Mouse (Mus musculus): ENCODE measurements at regions not wholly inside any gene's neighbourhood (a gene's known extent, or its start where the extent isn't known, plus 50 kb on each side); places are given as distances from the start of the nearest gene placed in this dataset.
"Not testable (repeated sequence)": the region's sequence is repeated elsewhere in the genome, so short reads cannot be mapped to it uniquely, and the experiment has no call there.

- H3K9me3 ChIP-seq (ENCODE audit: control insufficient read depth, low read length): no peaks in the 10 kb centered on the region
- H3K27ac ChIP-seq (ENCODE audit: low read length): no peak overlapping the region
- no peak overlapping the region for H3K4me3 ChIP-seq (ENCODE audit: low read length)
- WGBS: 80% methylated on average over 5 of the region's 5 CpGs
- H3K4me2 ChIP-seq (ENCODE audit: low read depth, low read length): no peak overlapping the region
- H3K36me3 ChIP-seq (ENCODE audit: control insufficient read depth, insufficient read depth, low read length): no peaks in the 10 kb centered on the region
- H3K4me1 ChIP-seq (ENCODE audit: control insufficient read depth, insufficient read depth, low read length): no peaks in the 10 kb centered on the region
- H3K27me3 ChIP-seq (replicated peaks; ENCODE audit: control insufficient read depth, insufficient read depth, low read length): no peaks in the 10 kb centered on the region
- ATAC-seq: no peak
- no peak overlapping the region for H3K9ac ChIP-seq (ENCODE audit: low read depth, low read length)
These were observed 243.8 kb downstream of the Antxr2 start for GRCm38 (mm10) chr5:97787001-97787400.

- not testable (repeated sequence) for ATAC-seq; H3K27ac ChIP-seq (ENCODE audit: low read length); H3K4me2 ChIP-seq (ENCODE audit: low read depth, low read length); H3K36me3 ChIP-seq (ENCODE audit: control insufficient read depth, insufficient read depth, low read length); H3K4me1 ChIP-seq (ENCODE audit: control insufficient read depth, insufficient read depth, low read length); H3K9ac ChIP-seq (ENCODE audit: low read depth, low read length); H3K9me3 ChIP-seq (ENCODE audit: control insufficient read depth, low read length); H3K27me3 ChIP-seq (replicated peaks; ENCODE audit: control insufficient read depth, insufficient read depth, low read length); H3K4me3 ChIP-seq (ENCODE audit: low read length)
- WGBS: 98% methylated on average over 3 of the region's 3 CpGs
These were observed 255.7 kb downstream of the Antxr2 start for GRCm38 (mm10) chr5:97775100-97775499.

GRCm38 (mm10) chr5:97773451-97773850 is 257.4 kb downstream of the Antxr2 start:
- ATAC-seq; H3K9ac ChIP-seq (ENCODE audit: low read depth, low read length); H3K27me3 ChIP-seq (replicated peaks; ENCODE audit: control insufficient read depth, insufficient read depth, low read length); H3K4me3 ChIP-seq (ENCODE audit: low read length); H3K4me1 ChIP-seq (ENCODE audit: control insufficient read depth, insufficient read depth, low read length); H3K9me3 ChIP-seq (ENCODE audit: control insufficient read depth, low read length); H3K36me3 ChIP-seq (ENCODE audit: control insufficient read depth, insufficient read depth, low read length); H3K27ac ChIP-seq (ENCODE audit: low read length); H3K4me2 ChIP-seq (ENCODE audit: low read depth, low read length): not testable (repeated sequence)
- WGBS: 68% methylated on average over 4 of the region's 4 CpGs

- H3K4me3 ChIP-seq (ENCODE audit: low read length): no peak overlapping the region
- ATAC-seq: no peak
- H3K36me3 ChIP-seq (ENCODE audit: control insufficient read depth, insufficient read depth, low read length): no peaks in the 10 kb centered on the region
- H3K9me3 ChIP-seq (ENCODE audit: control insufficient read depth, low read length): no peaks in the 10 kb centered on the region
- 84% methylated on average over 2 of the region's 2 CpGs for WGBS
- no peaks in the 10 kb centered on the region for H3K4me1 ChIP-seq (ENCODE audit: control insufficient read depth, insufficient read depth, low read length)
- no peak overlapping the region for H3K4me2 ChIP-seq (ENCODE audit: low read depth, low read length)
- H3K27ac ChIP-seq (ENCODE audit: low read length): no peak overlapping the region
- no peak overlapping the region for H3K9ac ChIP-seq (ENCODE audit: low read depth, low read length)
- H3K27me3 ChIP-seq (replicated peaks; ENCODE audit: control insufficient read depth, insufficient read depth, low read length): no peaks in the 10 kb centered on the region
These were observed 280.5 kb upstream of the Gk2 start for GRCm38 (mm10) chr5:97737339-97737738.

GRCm38 (mm10) chr5:97730920-97731319 is 274.1 kb upstream of the Gk2 start:
- 47% methylated on average over 4 of the region's 4 CpGs for WGBS
- Histone ChIP-seq H3K4me2 (ENCODE audit: low read depth, low read length) (no peak overlapping the region), H3K27ac (ENCODE audit: low read length) (no peak overlapping the region), H3K9ac (ENCODE audit: low read depth, low read length) (no peak overlapping the region), H3K4me1 (ENCODE audit: control insufficient read depth, insufficient read depth, low read length) (no peaks in the 10 kb centered on the region), H3K36me3 (ENCODE audit: control insufficient read depth, insufficient read depth, low read length) (no peaks in the 10 kb centered on the region), H3K9me3 (ENCODE audit: control insufficient read depth, low read length) (no peaks in the 10 kb centered on the region), H3K4me3 (ENCODE audit: low read length) (no peak overlapping the region), H3K27me3 (replicated peaks; ENCODE audit: control insufficient read depth, insufficient read depth, low read length) (no peaks in the 10 kb centered on the region)
- no peak for ATAC-seq

GRCm38 (mm10) chr5:97719364-97719763 is 262.5 kb upstream of the Gk2 start:
- not testable (repeated sequence) for H3K4me2 ChIP-seq (ENCODE audit: low read depth, low read length); H3K4me3 ChIP-seq (ENCODE audit: low read length); H3K9ac ChIP-seq (ENCODE audit: low read depth, low read length); H3K9me3 ChIP-seq (ENCODE audit: control insufficient read depth, low read length); ATAC-seq; H3K27ac ChIP-seq (ENCODE audit: low read length); H3K4me1 ChIP-seq (ENCODE audit: control insufficient read depth, insufficient read depth, low read length); H3K27me3 ChIP-seq (replicated peaks; ENCODE audit: control insufficient read depth, insufficient read depth, low read length); H3K36me3 ChIP-seq (ENCODE audit: control insufficient read depth, insufficient read depth, low read length)
- 39% methylated on average over 4 of the region's 4 CpGs for WGBS

- ATAC-seq: no peak
- Histone ChIP-seq H3K9me3 (ENCODE audit: control insufficient read depth, low read length) (no peaks in the 10 kb centered on the region), H3K9ac (ENCODE audit: low read depth, low read length) (no peak overlapping the region), H3K36me3 (ENCODE audit: control insufficient read depth, insufficient read depth, low read length) (no peaks in the 10 kb centered on the region), H3K4me3 (ENCODE audit: low read length) (no peak overlapping the region), H3K4me2 (ENCODE audit: low read depth, low read length) (no peak overlapping the region), H3K27ac (ENCODE audit: low read length) (no peak overlapping the region), H3K4me1 (ENCODE audit: control insufficient read depth, insufficient read depth, low read length) (no peaks in the 10 kb centered on the region), H3K27me3 (replicated peaks; ENCODE audit: control insufficient read depth, insufficient read depth, low read length) (no peaks in the 10 kb centered on the region)
- 80% methylated on average over 3 of the region's 3 CpGs for WGBS
These were observed 248.4 kb upstream of the Gk2 start for GRCm38 (mm10) chr5:97705270-97705669.

GRCm38 (mm10) chr5:97700507-97700906 is 243.7 kb upstream of the Gk2 start:
- Histone ChIP-seq H3K9me3 (ENCODE audit: control insufficient read depth, low read length) (no peaks in the 10 kb centered on the region), H3K27ac (ENCODE audit: low read length) (no peak overlapping the region), H3K4me3 (ENCODE audit: low read length) (no peak overlapping the region), H3K9ac (ENCODE audit: low read depth, low read length) (no peak overlapping the region), H3K4me1 (ENCODE audit: control insufficient read depth, insufficient read depth, low read length) (no peaks in the 10 kb centered on the region), H3K4me2 (ENCODE audit: low read depth, low read length) (no peak overlapping the region), H3K27me3 (replicated peaks; ENCODE audit: control insufficient read depth, insufficient read depth, low read length) (no peaks in the 10 kb centered on the region), H3K36me3 (ENCODE audit: control insufficient read depth, insufficient read depth, low read length) (no peaks in the 10 kb centered on the region)
- no peak for ATAC-seq
- 57% methylated on average over 3 of the region's 3 CpGs for WGBS

GRCm38 (mm10) chr5:97697581-97698134 is 240.8 kb upstream of the Gk2 start:
- no peaks in the 10 kb centered on the region for H3K36me3 ChIP-seq (ENCODE audit: control insufficient read depth, insufficient read depth, low read length)
- no peaks in the 10 kb centered on the region for H3K4me1 ChIP-seq (ENCODE audit: control insufficient read depth, insufficient read depth, low read length)
- no peaks in the 10 kb centered on the region for H3K9me3 ChIP-seq (ENCODE audit: control insufficient read depth, low read length)
- no peak overlapping the region for H3K4me2 ChIP-seq (ENCODE audit: low read depth, low read length)
- no peak overlapping the region for H3K27ac ChIP-seq (ENCODE audit: low read length)
- WGBS: 51% methylated on average over 8 of the region's 8 CpGs
- H3K4me3 ChIP-seq (ENCODE audit: low read length): no peak overlapping the region
- no peaks in the 10 kb centered on the region for H3K27me3 ChIP-seq (replicated peaks; ENCODE audit: control insufficient read depth, insufficient read depth, low read length)
- no peak overlapping the region for H3K9ac ChIP-seq (ENCODE audit: low read depth, low read length)
- no peak for ATAC-seq

GRCm38 (mm10) chr5:97693333-97693940 is 236.6 kb upstream of the Gk2 start:
- H3K9me3 ChIP-seq (ENCODE audit: control insufficient read depth, low read length): no peaks in the 10 kb centered on the region
- H3K4me2 ChIP-seq (ENCODE audit: low read depth, low read length): no peak overlapping the region
- H3K4me3 ChIP-seq (ENCODE audit: low read length): no peak overlapping the region
- H3K9ac ChIP-seq (ENCODE audit: low read depth, low read length): no peak overlapping the region
- no peaks in the 10 kb centered on the region for H3K4me1 ChIP-seq (ENCODE audit: control insufficient read depth, insufficient read depth, low read length)
- ATAC-seq: no peak
- H3K27ac ChIP-seq (ENCODE audit: low read length): no peak overlapping the region
- no peaks in the 10 kb centered on the region for H3K36me3 ChIP-seq (ENCODE audit: control insufficient read depth, insufficient read depth, low read length)
- WGBS: 78% methylated on average over 10 of the region's 10 CpGs
- H3K27me3 ChIP-seq (replicated peaks; ENCODE audit: control insufficient read depth, insufficient read depth, low read length): no peaks in the 10 kb centered on the region

Measured in intestine, embryonic 16.5 days (tissue).